Mouse (Mus musculus): ENCODE measurements around the gene Rabif. TPM values are rescaled to one million over a fixed set of nuclear protein-coding genes. Genes with fewer than 3 reads are reported as not detected.

The Rabif gene
- polyA plus RNA-seq (2017; shearing (Covaris generic)): 58.4 TPM

DNA sequence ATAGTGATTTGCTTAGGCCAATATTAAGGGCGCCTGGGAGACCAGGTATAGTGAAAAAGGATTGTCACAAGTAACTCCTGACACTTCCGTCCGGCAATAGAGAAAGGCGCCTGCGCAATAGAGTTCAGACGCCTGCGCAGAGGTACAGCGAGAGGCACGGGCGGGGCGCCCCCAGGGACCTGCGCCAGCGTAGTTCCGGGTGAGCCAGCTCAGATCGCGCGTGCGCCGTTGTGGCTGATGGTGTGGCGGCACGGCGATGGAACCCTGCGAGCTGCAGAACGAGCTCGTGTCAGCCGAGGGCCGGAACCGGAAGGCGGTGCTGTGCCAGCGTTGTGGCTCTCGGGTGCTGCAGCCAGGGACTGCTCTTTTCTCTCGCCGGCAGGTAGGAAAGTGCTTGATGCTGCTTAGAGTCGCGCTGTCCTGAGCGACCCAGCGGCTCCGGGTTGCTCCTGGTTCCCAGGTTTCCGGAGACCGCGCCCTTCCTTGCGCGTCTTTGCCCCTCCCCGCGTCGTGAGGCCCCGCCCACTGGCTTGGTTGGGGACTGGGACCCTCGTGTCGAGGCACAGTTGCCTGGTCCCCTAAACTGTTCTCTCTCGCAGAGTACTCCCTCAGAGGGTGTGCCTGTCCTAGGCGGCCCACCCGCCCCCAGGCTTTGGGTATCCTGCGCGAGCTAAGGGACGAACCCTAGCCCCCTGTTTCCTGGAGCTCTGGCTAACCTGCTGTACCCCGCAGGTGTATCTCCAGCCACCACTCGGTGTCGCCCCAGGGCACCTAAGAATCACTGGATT, at the start of gene Rabif:
Rabif (plus strand) TSS at position 221 of the 788 bp plus-strand sequence.

DNA sequence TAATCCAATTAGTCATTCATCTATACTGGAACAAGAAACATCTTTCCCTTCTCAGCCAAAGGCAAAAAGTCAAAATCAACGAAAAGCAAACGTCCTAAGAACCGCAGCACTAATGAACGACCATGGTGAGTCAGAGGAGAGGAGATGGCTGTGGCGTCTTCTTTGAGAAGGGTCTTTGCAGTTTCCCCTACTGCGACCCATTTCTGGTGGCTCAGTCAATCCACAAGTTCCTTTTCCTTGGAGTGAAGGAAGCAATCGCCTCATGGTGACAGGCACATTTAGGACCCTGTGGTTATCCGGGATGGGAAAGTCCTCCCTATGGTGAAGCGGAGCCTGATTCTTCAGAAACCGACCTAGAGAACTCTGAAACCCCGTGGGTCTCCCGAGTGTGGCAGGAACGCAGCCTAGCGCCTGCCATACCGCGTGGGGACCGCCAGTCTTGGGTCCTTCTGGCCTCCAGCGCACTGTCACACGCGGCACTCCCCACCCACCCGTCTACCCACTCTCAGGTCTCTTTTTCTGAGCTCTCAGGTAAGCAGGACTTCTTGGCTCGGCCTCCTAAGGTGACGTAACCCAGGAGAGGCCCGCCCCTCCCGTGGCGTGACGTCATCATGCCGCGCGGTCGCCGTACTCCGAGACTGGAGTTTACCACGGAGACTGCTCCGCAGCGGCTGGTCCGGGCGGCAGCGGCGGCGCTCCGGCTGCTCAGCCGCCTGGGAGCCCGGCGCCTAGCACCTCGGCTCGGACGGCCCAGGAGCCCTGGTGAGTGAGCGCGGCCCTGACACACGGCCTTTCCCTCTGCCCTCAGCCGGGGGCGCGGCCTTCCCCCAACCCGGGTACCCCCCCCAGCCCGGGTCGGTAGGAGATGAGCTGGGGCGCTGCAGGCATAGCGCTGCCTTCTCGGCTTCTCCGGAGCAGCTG, 39.3 kb upstream of the Rabif start, which contains the start of gene Klhl12:
Klhl12 (plus strand) TSS at position 628 of the 921 bp plus-strand sequence.

GRCm38 (mm10) chr1:134549632-134550132, 55.2 kb downstream of the Rabif start, which contains the start of gene Mgat4e:
Gene Mgat4e (minus strand): TSS chr1:134549682.

Other genes with a start within 250 kb of the Rabif start
- gene Myog, start 204.7 kb upstream of the Rabif start, polyA plus RNA-seq (2017; shearing (Covaris generic)): not detected
- not detected for gene Ppfia4, start 161.7 kb upstream of the Rabif start, polyA plus RNA-seq (2017; shearing (Covaris generic))
- 52.0 TPM for gene Tmem183a, start 132.7 kb upstream of the Rabif start, polyA plus RNA-seq (2017; shearing (Covaris generic))
- not detected for gene 4933406M09Rik, start 108.7 kb upstream of the Rabif start, polyA plus RNA-seq (2017; shearing (Covaris generic))
- 34.5 TPM for gene Cyb5r1, start 89.1 kb upstream of the Rabif start, polyA plus RNA-seq (2017; shearing (Covaris generic))
- gene Adipor1, start 79.3 kb upstream of the Rabif start, polyA plus RNA-seq (2017; shearing (Covaris generic)): 25.0 TPM
- gene Klhl12, start 39.1 kb upstream of the Rabif start, polyA plus RNA-seq (2017; shearing (Covaris generic)): 16.6 TPM
- not detected for gene Mgat4e, start 55.0 kb downstream of the Rabif start, polyA plus RNA-seq (2017; shearing (Covaris generic))
- gene Kdm5b, start 65.5 kb downstream of the Rabif start, polyA plus RNA-seq (2017; shearing (Covaris generic)): 14.3 TPM
- not detected for gene Syt2, start 152.0 kb downstream of the Rabif start, polyA plus RNA-seq (2017; shearing (Covaris generic))